Mouse (Mus musculus) neutrophil, adult 65 days (primary cell): ENCODE data around the gene Polrmt. TPM values are rescaled to one million over a fixed set of nuclear protein-coding genes. Genes with fewer than 3 reads are reported as not detected.

Experiments used
- total RNA-seq: library from RNA; stranded (reverse); gene quantifications from 2 replicates; pipeline ENCODE4 v1.2.4, GENCODE M21; 2023

Gene Polrmt
- total RNA-seq, result 10.1 and 11.3 TPM in 2 replicates

DNA sequence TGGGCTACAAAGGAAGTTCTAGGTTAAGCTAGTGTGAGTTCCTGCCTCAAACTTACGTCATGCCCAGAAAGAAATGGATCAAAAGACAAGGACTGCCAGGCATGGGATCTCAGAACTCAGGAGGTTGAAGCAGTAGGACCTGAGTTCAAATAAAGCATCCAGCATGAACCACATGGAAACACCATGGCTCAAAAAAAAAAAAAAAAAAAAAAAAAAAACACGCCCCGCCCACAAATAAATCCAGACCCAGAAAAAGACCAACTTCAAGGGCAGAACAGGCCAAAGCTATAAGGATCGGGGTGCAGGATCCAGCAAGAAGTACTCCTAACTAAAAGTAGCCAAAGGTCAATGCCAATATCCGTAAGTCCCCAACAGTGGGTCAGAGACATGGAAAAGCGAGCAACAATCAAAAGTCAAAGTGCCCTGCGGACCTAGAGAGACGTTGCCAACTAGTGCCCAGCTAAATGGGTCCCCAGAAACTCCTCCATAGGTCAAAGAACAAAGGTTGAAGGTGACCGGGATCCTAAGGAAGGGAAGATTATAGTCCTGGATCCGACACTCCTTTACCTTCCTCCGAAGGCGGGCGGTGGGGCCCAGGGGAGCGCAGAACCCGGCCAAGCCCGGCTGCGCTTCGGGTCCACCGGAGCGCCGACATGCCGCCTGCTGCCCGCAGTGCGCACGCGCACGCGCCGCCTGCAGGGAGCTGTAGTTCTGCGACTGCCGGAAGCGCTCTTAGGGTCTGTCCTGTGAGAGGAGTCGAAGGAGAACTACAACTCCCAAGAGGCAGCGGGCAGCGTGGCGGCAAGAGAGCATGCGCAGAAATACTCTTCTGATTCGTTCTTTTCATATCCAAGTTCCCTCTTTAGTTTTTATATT is at the start of gene Polrmt:
Polrmt (minus strand) TSS at position 684 of the 876 bp plus-strand sequence.

DNA sequence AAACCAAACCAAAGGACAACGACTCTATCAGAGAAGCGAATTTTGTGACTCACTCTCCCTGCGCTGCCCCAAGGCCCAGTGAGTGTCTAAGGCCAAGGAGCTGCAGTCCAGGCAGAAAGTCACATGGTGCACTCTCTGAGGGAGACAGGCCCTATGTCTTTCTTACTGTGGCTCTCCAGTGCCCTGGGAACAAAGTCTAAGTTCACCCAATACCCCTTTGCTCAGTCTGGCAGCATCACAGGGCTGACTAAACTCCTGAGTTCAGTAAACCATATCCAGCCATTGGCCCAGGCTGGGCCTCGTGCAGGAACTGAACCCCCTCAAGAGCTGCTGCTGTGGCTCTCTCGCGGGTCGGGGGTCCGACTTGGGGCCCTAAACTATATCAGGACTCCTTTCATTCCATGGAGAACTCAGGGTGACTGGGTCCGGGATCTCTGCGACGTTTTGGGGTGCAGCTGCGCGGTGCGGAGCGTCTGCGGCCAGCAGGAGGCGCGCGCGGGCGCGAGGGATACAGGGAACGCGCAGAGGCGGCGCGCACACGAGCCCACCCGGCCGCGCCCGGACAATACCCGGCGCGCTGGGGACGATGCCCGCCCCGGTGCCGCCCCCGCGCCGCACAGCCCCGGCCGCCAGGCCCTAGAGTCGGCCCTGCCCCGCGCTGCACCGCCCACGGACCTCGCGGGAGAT is 46.8 kb upstream of the Polrmt start, which contains the start of gene Palm:
Palm (plus strand) TSS at position 522 of the 687 bp plus-strand sequence.

DNA sequence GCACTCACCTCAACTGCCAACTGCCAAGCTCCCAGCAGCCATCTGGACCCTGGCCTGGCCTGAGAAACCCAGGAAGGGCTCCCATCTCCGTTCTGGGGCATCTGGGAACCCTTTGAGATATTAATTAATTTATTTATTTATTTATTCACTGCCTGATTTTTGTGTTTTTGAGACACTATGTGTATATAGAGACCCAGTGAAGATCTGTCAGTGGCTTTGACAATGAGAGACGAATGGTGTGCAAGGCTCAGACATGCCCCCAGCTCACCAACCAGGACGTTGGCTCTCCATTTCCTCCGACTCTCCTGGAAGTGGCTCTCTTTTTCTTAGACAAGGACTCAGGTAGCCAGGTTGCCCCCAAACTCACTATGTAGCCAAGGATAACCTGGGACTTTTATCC is 44.5 kb upstream of the Polrmt start, which contains the start of gene Prss57:
Prss57 (minus strand) TSS at position 101 of the 400 bp plus-strand sequence.

DNA sequence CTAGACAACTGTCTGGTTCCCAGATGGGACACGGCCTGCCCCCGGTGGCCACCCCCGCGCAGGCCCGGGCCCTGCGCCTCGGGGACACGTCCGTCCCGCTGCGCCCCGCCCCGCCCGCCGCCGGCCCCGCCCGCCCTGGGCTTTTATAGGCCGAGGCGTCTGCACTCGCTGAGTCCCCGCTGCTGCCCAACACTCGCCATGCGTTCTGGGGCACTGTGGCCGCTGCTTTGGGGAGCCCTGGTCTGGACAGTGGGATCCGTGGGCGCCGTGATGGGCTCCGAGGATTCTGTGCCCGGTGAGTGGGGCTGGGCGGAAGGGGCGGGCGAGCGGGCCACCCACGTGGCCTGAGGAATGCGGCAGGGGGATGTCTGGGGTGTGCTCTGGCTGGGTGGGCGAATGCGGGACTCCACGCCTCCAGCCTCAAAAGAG is 30.7 kb upstream of the Polrmt start, which contains the start of gene Fstl3:
Fstl3 (plus strand) TSS at position 170 of the 429 bp plus-strand sequence.

DNA sequence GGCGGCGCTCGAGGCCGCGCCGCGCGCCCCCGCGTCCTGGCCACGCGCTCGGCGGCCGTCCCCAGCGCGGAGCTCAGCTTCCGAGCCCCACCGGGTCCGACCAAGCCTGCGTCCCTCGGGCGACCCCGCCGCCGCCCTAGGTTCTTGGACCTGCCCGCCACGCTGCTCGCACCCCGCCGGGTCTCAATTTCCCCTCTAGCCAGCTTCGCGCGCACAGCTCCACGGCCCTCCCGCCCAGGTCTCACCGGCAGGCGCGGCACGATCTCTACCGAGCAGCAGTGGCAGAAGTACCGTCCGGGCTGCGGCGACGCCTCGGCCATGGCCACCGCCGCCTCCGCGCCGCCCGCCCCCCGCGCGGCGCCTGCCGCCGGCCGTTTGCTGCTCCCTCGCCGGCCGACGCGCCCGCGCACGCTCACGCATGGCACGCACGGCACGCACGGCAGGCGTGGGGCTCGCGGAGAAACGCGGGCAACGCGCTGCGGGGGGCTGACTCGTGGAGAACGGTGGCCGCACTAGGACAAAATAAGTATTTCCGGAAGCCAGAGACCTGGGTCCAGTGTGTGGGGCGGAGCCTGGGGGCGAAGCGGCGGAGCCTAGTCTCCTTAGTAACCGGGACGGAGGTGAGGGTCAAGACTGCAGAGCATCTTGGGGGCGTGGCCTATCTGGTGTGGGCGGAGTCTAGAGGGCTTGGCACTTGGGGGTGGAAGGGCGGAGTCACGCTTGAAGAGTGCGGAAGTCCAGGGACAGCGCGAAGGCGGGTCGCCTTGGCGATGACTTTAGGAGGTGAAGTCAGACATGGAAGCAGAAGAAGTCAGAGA is 20.3 kb upstream of the Polrmt start, which contains the start of gene Rnf126:
Rnf126 (minus strand) TSS at position 445 of the 818 bp plus-strand sequence.

DNA sequence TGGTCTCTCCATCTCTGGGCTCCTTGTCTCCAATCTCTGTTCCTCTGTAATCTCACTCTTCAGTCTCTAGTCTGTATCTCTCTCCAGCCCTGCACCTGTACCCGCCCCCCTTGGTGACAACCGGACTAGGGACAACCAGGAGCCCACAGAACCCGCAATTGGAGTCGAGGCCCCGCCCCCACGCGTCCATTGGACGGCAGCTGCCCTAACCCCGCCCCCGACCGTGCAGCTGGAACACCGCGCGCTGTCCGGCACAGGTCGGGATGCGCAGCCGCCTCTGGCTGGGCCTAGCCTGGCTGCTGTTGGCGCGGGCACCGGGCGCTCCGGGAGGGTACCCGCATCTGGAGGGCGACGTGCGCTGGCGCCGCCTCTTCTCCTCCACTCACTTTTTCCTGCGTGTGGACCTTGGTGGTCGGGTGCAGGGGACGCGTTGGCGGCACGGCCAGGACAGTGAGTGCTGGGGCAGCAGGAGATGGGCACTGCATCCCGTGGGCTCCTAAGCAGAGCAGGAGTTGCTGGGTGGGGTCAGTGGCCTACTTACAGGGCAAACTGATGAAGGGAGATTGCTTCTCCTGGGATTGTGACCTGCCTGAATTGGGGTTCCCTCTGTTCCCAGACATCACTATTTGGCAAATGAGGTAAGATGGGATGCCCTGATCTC is 8.6 kb upstream of the Polrmt start, which contains the start of gene Fgf22:
Fgf22 (plus strand) TSS at position 221 of the 661 bp plus-strand sequence.

DNA sequence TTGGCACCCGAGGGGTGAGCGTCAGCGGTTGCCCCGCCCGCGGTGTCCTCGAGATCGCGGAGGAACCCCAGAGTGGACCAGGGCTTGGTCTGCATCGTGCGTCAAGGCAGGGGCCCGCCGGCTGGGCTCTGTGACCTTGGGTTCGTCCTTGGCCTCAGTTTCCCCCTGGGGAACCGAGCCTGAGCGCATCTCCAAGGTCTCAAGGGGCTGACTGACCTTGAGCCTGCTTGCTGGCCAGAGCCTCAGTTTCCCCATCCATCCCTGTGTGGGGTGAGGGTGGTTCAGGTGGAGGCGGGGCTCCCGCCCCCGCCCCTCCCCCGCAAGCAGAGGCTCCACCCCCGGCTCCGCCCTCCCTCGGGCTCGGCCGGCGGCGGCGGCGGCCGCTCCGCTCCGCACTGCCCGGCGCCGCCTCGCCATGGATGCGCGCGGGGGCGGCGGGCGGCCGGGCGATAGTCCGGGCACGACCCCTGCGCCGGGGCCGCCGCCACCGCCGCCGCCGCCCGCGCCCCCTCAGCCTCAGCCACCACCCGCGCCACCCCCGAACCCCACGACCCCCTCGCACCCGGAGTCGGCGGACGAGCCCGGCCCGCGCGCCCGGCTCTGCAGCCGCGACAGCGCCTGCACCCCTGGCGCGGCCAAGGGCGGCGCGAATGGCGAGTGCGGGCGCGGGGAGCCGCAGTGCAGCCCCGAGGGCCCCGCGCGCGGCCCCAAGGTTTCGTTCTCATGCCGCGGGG is 30.0 kb downstream of the Polrmt start, which contains the start of gene Hcn2:
Hcn2 (plus strand) TSS at position 381 of the 734 bp plus-strand sequence.

DNA sequence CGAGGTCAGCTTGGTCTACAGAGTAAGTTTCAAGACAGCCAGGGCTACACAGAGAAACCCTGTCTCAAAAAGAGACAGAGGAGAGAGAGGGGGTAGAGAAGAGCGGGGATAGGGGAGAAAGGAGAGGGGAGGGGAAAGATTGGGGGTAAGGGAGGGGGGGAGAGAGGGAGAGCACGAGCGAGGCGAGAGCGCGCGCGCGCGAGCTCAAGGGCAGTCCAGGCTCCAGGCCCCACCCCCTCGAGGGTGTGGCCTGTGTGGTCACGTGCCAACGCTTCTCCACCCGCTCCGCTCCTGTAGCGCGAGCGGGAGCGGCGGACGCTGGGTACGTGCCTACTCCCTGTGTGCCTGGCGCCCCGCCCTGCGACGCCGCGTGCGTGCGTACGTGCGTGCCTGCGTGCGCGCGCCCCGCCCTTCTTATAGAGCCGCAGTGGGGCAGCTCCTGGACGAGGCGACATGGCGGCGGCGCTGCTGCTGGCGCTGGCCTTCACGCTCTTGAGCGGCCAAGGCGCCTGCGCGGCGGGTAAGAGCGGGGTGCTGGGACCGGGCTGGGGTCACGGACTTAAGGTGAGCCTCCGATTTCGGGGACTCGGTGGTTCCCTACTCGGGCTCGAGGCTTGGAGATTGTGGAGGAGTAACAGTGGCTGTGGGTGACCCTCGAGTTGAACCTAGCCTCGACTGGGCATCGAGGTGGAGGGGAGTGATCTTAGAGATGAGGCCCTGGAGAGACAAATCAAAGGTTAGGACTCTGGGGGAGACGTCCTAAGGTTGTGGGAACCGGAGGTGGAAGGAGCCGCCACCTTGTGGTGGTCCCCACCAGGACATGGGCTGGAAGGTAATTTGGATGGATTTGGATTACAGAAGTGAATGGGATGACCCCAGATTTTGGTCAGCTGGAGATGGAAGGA is 42.1 kb downstream of the Polrmt start, which contains the start of gene Bsg:
Bsg (plus strand) TSS at position 427 of the 905 bp plus-strand sequence.

DNA sequence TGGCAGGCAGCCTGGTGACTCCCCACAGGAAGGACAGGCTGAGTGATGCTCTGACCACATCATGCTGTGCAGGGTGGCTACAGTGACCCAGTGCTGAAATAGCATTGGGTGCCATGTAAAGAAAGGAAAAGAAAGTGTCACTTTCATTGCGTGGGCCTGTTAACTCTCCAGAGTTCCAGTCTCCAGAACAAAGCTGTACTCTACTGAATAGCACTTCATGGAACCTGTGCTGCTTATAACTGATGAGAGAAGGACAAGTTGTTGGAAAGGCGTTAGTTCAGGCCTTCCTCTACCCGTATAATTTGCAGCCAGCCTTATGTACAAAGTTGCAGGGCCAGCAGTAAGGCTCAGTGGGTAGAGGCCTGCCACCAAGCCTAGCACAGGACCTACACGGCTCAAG is 57.7 kb downstream of the Polrmt start, which contains the start of gene Gzmm:
Gzmm (plus strand) TSS at position 301 of the 400 bp plus-strand sequence.

Other genes with a start within 250 kb of the Polrmt start
- gene Plpp2, start 212.8 kb downstream of the Polrmt start, total RNA-seq, result 3.0 and 4.0 TPM in 2 replicates
- 7.8 and 8.8 TPM in 2 replicates for gene Mier2, start 191.4 kb downstream of the Polrmt start, total RNA-seq
- gene Theg, start 159.2 kb downstream of the Polrmt start, total RNA-seq, result not detected in 2 replicates
- gene C2cd4c, start 132.6 kb downstream of the Polrmt start, total RNA-seq, result not detected in 2 replicates
- gene Shc2, start 108.7 kb downstream of the Polrmt start, total RNA-seq, result not detected in 2 replicates
- not detected in 2 replicates for gene Odf3l2, start 100.8 kb downstream of the Polrmt start, total RNA-seq
- gene Madcam1, start 82.0 kb downstream of the Polrmt start, total RNA-seq, result not detected in 2 replicates
- 16.1 and 19.4 TPM in 2 replicates for gene Tpgs1, start 77.2 kb downstream of the Polrmt start, total RNA-seq
- 62.7 and 69.8 TPM in 2 replicates for gene Cdc34, start 64.4 kb downstream of the Polrmt start, total RNA-seq
- gene Gzmm, start 57.6 kb downstream of the Polrmt start, total RNA-seq, result 1.6 and 2.3 TPM in 2 replicates
- gene Bsg, start 42.1 kb downstream of the Polrmt start, total RNA-seq, result 78.7 and 95.6 TPM in 2 replicates
- not detected in 2 replicates for gene Hcn2, start 29.9 kb downstream of the Polrmt start, total RNA-seq
- not detected in 2 replicates for gene Fgf22, start 8.5 kb upstream of the Polrmt start, total RNA-seq
- gene Rnf126, start 20.4 kb upstream of the Polrmt start, total RNA-seq, result 18.7 and 24.0 TPM in 2 replicates
- gene Fstl3, start 30.7 kb upstream of the Polrmt start, total RNA-seq, result 3.4 and 5.5 TPM in 2 replicates
- gene Prss57, start 44.4 kb upstream of the Polrmt start, total RNA-seq, result 15.8 and 16.6 TPM in 2 replicates
- 104 and 146 TPM in 2 replicates for gene Palm, start 47.0 kb upstream of the Polrmt start, total RNA-seq
- 0.60 and 1.1 TPM in 2 replicates for gene Misp, start 74.4 kb upstream of the Polrmt start, total RNA-seq
- gene Ptbp1, start 107.8 kb upstream of the Polrmt start, total RNA-seq, result 224 and 230 TPM in 2 replicates
- 374 and 461 TPM in 2 replicates for gene Prtn3, start 127.9 kb upstream of the Polrmt start, total RNA-seq
- gene Plppr3, start 128.1 kb upstream of the Polrmt start, total RNA-seq, result 21.5 and 22.3 TPM in 2 replicates
- 409 and 433 TPM in 2 replicates for gene Elane, start 139.7 kb upstream of the Polrmt start, total RNA-seq
- not detected in 2 replicates for gene Cfd, start 144.3 kb upstream of the Polrmt start, total RNA-seq
- 38.8 and 45.7 TPM in 2 replicates for gene Med16, start 162.3 kb upstream of the Polrmt start, total RNA-seq
- gene Gm26602, start 164.3 kb upstream of the Polrmt start, total RNA-seq, result not detected in 2 replicates
- gene Kiss1r, start 170.4 kb upstream of the Polrmt start, total RNA-seq, result 5.0 and 5.7 TPM in 2 replicates
- gene R3hdm4, start 174.6 kb upstream of the Polrmt start, total RNA-seq, result 563 and 732 TPM in 2 replicates
- 203 and 226 TPM in 2 replicates for gene Arid3a, start 180.5 kb upstream of the Polrmt start, total RNA-seq
- gene Wdr18, start 213.6 kb upstream of the Polrmt start, total RNA-seq, result 13.5 and 19.5 TPM in 2 replicates
- 0.16 and 0.19 TPM in 2 replicates for gene Grin3b, start 224.1 kb upstream of the Polrmt start, total RNA-seq
- gene Tmem259, start 237.7 kb upstream of the Polrmt start, total RNA-seq, result 65.1 and 75.1 TPM in 2 replicates
- 381 and 568 TPM in 2 replicates for gene Cnn2, start 242.0 kb upstream of the Polrmt start, total RNA-seq
- 105 and 153 TPM in 2 replicates for gene Abca7, start 249.9 kb upstream of the Polrmt start, total RNA-seq